ENCODE assay signal across 15 mouse cellular contexts in the genomic region with DNA sequence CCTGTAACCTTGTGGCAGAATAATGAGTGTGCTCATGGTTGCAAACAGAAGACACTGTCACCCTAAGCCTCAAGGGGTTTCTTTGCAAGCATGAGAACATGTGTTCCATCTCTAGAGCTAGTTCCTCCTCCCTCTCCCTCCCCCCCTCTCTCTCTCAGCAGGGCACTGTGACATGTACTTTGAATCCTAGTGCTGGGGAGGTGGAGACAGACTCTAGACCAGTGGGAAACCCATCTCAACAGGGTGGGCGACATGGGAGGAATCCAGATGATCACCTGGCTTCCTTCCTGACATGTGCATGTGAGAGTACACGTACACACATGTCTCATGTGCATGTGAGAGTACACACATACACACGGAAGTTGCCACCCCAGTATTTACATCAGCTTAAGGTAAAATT.
"Had no signal": no experiment of that assay in that cellular context is flagged by ENCODE, and none has a peak within 500 bp of the region (broad histone marks: within the 10 kb centered on the region; RNA-seq: fewer than 3 reads in every experiment).

No protein-coding gene starts in this region.

- H3K9me3 ChIP-seq: intestine, embryonic 15.5 days; limb, embryonic 10.5 days; midbrain, embryonic 12.5 days; neural tube, embryonic 15.5 days had no signal

- DNase-seq: kidney, adult 18-20 months; kidney, postnatal 10 days; kidney, postnatal 4 days; lung, adult 2 months; right cerebral cortex, postnatal 14 days; thymus, postnatal 4 days had no signal

- H3K36me3 ChIP-seq: intestine, embryonic 15.5 days; limb, embryonic 10.5 days; midbrain, embryonic 12.5 days; neural tube, embryonic 15.5 days had no signal

- H3K9ac ChIP-seq: intestine, embryonic 15.5 days; liver, embryonic 14.5 days; midbrain, embryonic 12.5 days; neural tube, embryonic 15.5 days had no signal

- H3K4me3 ChIP-seq: intestine, embryonic 15.5 days; layer of hippocampus, adult 2 months; left cerebral cortex, adult 2 months; limb, embryonic 10.5 days; midbrain, embryonic 12.5 days; myocyte; neural tube, embryonic 15.5 days had no signal

- H3K4me2 ChIP-seq: intestine, embryonic 15.5 days; midbrain, embryonic 12.5 days; neural tube, embryonic 15.5 days had no signal

- H3K27ac ChIP-seq: intestine, embryonic 15.5 days; layer of hippocampus, adult 2 months; left cerebral cortex, adult 2 months; limb, embryonic 10.5 days; liver, embryonic 14.5 days; midbrain, embryonic 12.5 days; neural tube, embryonic 15.5 days had no signal

- H3K27me3 ChIP-seq: intestine, embryonic 15.5 days; midbrain, embryonic 12.5 days; neural tube, embryonic 15.5 days had no signal

- ATAC-seq: intestine, embryonic 15.5 days; lung, postnatal 0 days had no signal
